Mouse (Mus musculus) MEL (cell line): Measurements from ENCODE around the gene Foxc2.

ENCODE experiments used
- CTCF ChIP-seq, 3 experiments: IDR thresholded peaks in 2 of 3; conservative IDR thresholded peaks in 1 of 3; 2 replicates each; pipeline ENCODE4 v1.5.1; 2011 to 2012; ENCODE audit warnings: low read length in 3 of 3, low read depth in 2 of 3, mild to moderate bottlenecking in 2 of 3, improper control_type of control experiment in 1 of 3, inconsistent platforms in 1 of 3, mixed read lengths in 1 of 3, moderate library complexity in 1 of 3; ENCODE audit not compliant: control insufficient read depth in 1 of 3, insufficient read depth in 1 of 3, poor library complexity in 1 of 3, severe bottlenecking in 1 of 3
- EP300 ChIP-seq, 2 experiments: IDR thresholded peaks; 2 replicates each; pipeline ENCODE4 v1.6.1; 2011; ENCODE audit warnings: improper control_type of control experiment in 2 of 2, low read length in 2 of 2, low read depth in 1 of 2, mild to moderate bottlenecking in 1 of 2
- GABPA ChIP-seq: IDR thresholded peaks from 2 replicates; pipeline ENCODE4 v1.6.1; 2012; ENCODE audit warnings: low read depth, mild to moderate bottlenecking, inconsistent platforms, low read length, improper control_type of control experiment, moderate library complexity
- GATA1 ChIP-seq: IDR thresholded peaks from 2 replicates; pipeline ENCODE4 v1.6.1; 2011; ENCODE audit warnings: low read depth, low read length, improper control_type of control experiment
- HCFC1 ChIP-seq: IDR thresholded peaks from 2 replicates; pipeline ENCODE4 v1.6.1; 2012; ENCODE audit warnings: low read depth, mild to moderate bottlenecking, inconsistent platforms, low read length, improper control_type of control experiment, moderate library complexity
- KAT2A ChIP-seq: conservative IDR thresholded peaks from 2 replicates; pipeline ENCODE4 v1.6.1; 2012; ENCODE audit warnings: low read depth, low read length, improper control_type of control experiment, inconsistent platforms
- MAX ChIP-seq: IDR thresholded peaks from 2 replicates; pipeline ENCODE4 v1.6.1; 2011; ENCODE audit warnings: low read length, improper control_type of control experiment
- POLR2AphosphoS2 ChIP-seq: IDR thresholded peaks from 2 replicates; pipeline ENCODE4 v1.6.1; 2011; ENCODE audit warnings: low read length, improper control_type of control experiment
- ZKSCAN1 ChIP-seq: IDR thresholded peaks from 2 replicates; pipeline ENCODE4 v1.6.1; 2012; ENCODE audit warnings: low read depth, mild to moderate bottlenecking, inconsistent platforms, low read length, improper control_type of control experiment, moderate library complexity

- TF ChIP-seq ZKSCAN1 (no peak), HCFC1 (no peak), POLR2AphosphoS2 (no peak), GATA1 (no peak), EP300 (IDR thresholded peaks at IDR 0.05; ENCODE audit: low read depth in 1 of 2, low read length in 2 of 2) (no peak), KAT2A (no peak), GABPA (no peak), MAX (no peak), CTCF (IDR thresholded peaks at IDR 0.05 in 2 of 3, conservative IDR thresholded peaks at IDR 0.05 in 1 of 3; ENCODE audit: control insufficient read depth in 1 of 3, insufficient read depth in 1 of 3, low read depth in 2 of 3, low read length in 3 of 3, poor library complexity in 1 of 3, severe bottlenecking in 1 of 3) (no peak)
These were observed 26.9 kb upstream of the Foxc2 start for GRCm38 (mm10) chr8:121088871-121089630.
